Mouse (Mus musculus) erythroblast, embryonic 14.5 days (primary cell): Measurements from ENCODE around the gene Lrrk1.

Experiments
- GATA1 ChIP-seq: IDR thresholded peaks from 2 replicates; pipeline ENCODE4 v1.6.1; 2012; ENCODE audit warnings: low read length, inconsistent platforms, mixed read lengths
- TAL1 ChIP-seq: IDR thresholded peaks from 3 replicates; pipeline ENCODE4 v1.6.1; 2012; ENCODE audit warnings: low read length, inconsistent platforms, mixed read lengths

DNA sequence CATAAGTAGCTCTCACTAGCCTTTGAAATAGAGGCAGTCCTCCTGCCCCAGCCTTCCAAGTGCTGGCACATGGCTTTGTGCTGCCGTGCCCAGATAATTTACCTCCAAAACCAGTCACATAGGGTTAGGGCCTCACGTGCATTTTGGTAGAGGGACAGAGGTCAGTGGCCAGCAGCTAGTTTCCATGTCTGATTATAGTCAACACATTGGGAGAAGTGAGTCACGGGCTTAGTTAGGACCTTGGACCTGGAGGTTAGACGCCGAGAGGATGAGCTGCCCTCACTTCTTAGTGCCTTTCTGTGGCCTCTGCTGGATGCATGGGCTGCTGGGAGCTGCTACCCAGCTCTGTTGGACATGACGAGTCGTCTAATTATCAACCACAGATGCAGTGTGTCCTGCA, 171.1 kb downstream of the Lrrk1 start:
- no peak for TF ChIP-seq TAL1
- TF ChIP-seq GATA1 = no peak
